Mouse (Mus musculus) intestine, postnatal 0 days (tissue): ENCODE measurements around the gene Clk2. TPM values are rescaled to one million over a fixed set of nuclear protein-coding genes. Genes with fewer than 3 reads are reported as not detected.

Experiments
- ATAC-seq: fragments of 200-750 bp; cut with Nextera tagmentation; 2 replicates; pipeline ENCODE4 v1.8.0; 2017; ENCODE audit warnings: mild to moderate bottlenecking, moderate TSS enrichment, moderate library complexity
- H3K27ac ChIP-seq: fragments of 300-500 bp; sonication (generic); 2 replicates; pipeline ENCODE4 v1.5.1; 2014; ENCODE audit warnings: mild to moderate bottlenecking, low read depth, low read length, moderate library complexity
- H3K27me3 ChIP-seq: fragments of 300-500 bp; sonication (generic); replicated peaks from 2 replicates; pipeline ENCODE4 v1.6.1; 2014; ENCODE audit warnings: low read length, mixed read lengths; ENCODE audit not compliant: control insufficient read depth, insufficient read depth
- H3K36me3 ChIP-seq: fragments of 300-500 bp; sonication (generic); 2 replicates; pipeline ENCODE4 v1.6.1; 2014; ENCODE audit warnings: mild to moderate bottlenecking, moderate library complexity; ENCODE audit not compliant: control insufficient read depth, insufficient read depth
- H3K4me1 ChIP-seq: fragments of 300-500 bp; sonication (generic); replicated peaks from 2 replicates; pipeline ENCODE4 v1.6.1; 2014; ENCODE audit warnings: antibody characterized with exemption, low read length, mixed read lengths; ENCODE audit not compliant: control insufficient read depth, insufficient read depth
- H3K4me2 ChIP-seq: fragments of 300-500 bp; sonication (generic); replicated peaks from 2 replicates; pipeline ENCODE4 v1.6.1; 2014; ENCODE audit warnings: low read depth, mild to moderate bottlenecking, moderate library complexity
- H3K4me3 ChIP-seq: fragments of 300-500 bp; sonication (generic); 2 replicates; pipeline ENCODE4 v1.5.1; 2014; ENCODE audit warnings: low read depth, low read length
- H3K9ac ChIP-seq: fragments of 300-500 bp; sonication (generic); 2 replicates; pipeline ENCODE4 v1.6.1; 2014; ENCODE audit warnings: mild to moderate bottlenecking, low read depth, low read length
- H3K9me3 ChIP-seq: fragments of 300-500 bp; sonication (generic); 2 replicates; pipeline ENCODE4 v1.6.1; 2016; ENCODE audit warnings: mixed run types; ENCODE audit not compliant: control insufficient read depth
- CTCF ChIP-seq: sonication (generic); IDR thresholded peaks from 2 replicates; pipeline ENCODE4 v1.5.1; 2016; ENCODE audit warnings: low read depth, mild to moderate bottlenecking, control low read depth, antibody characterized with exemption, moderate library complexity
- WGBS: fragments of 180-500 bp; shearing (Covaris S2); extraction: QIAGEN DNeasy Blood & Tissue Kit; methylation state at CpG from one replicate; pipeline ENCODE4 v1.1.7; 2014; 5-methylcytosine and 5-hydroxymethylcytosine counted together
- polyA plus RNA-seq: library from polyadenylated mRNA; unstranded; fragments of >200 nt; fragmentation: Nextera tagmentation; extraction: Ambion mirVana; gene quantifications from 2 replicates; pipeline ENCODE4 v1.2.1, GENCODE M21; 2015

Gene Clk2
- polyA plus RNA-seq, 1 experiment from 2014 or later: 8.6 TPM

DNA sequence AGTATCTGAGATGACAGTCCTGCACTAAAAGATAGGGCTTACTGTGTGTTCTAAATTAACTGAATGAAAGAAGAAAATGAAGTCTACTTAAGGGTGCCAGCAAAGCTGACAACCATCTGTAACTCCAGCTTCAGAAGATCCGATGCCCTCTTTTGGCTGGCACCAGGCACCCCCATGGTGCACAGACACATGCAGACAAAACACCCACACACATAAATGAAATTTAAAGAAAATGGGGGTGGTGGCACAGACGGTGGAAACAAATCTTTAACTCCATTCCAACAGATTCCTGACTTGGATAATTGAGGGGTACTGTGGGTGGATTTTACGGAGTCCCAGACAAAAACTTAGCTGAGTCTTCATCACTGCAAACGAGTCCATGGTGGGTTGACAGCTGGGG is 32.8 kb upstream of the Clk2 start:
- Histone ChIP-seq H3K4me1 (peaks cover 3% of the 10 kb centered on the region; the same call in 1 of the 2 replicates), H3K4me3 (no peak overlapping the region), H3K9ac (no peak overlapping the region), H3K27ac (no peak overlapping the region), H3K4me2 (peak overlapping the region; percentile 70), H3K36me3 (no peaks in the 10 kb centered on the region), H3K27me3 (no peaks in the 10 kb centered on the region), H3K9me3 (no peaks in the 10 kb centered on the region)
- WGBS: 60% methylated on average over 4 of the region's 4 CpGs
- no peak for ATAC-seq
- no peak for TF ChIP-seq CTCF

DNA sequence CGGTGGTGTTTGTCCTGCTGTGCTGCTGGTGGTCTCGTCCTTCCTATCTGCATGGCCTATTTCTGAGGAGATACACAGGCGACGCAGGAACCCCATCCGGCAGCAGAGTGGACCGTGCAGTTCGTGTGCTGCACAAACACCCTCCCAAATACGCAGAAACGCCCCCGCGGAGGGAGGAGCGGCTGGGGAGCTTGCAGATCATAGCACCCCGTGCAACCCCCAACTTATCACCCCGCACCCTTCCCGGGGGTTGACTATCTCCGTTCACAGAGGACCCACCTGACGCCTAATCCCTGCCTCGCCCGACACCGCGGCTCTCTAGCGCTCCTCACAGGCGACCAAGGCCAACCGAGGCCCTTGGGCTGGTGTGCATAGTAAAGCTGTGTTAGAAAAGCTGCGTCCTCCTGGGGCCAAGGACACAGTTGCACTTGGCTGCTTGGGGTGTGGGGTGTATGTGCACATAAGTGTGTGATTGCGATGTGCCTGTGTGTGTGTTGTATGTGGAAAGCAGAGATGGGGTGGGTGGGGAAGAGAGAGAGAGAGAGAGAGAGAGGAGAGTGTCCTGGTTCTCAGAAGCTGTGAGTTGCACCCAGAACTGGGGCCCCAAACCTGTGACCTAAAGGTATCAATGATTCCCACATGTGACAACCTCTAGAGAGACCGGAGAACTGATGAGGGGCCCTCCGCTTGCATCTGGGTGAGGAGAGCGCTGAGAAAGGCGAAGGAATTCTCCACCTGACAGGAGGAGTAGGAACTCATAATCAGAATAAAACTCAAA is 32.1 kb upstream of the Clk2 start:
- peak overlapping the region; percentile 31 for H3K4me3 ChIP-seq
- H3K9ac ChIP-seq: peak overlapping the region; percentile 40; the same call in 1 of the 2 replicates
- H3K36me3 ChIP-seq: no peaks in the 10 kb centered on the region
- ATAC-seq: no peak
- H3K4me1 ChIP-seq: peaks cover 3% of the 10 kb centered on the region; the same call in 1 of the 2 replicates
- no peaks in the 10 kb centered on the region for H3K27me3 ChIP-seq
- H3K9me3 ChIP-seq: no peaks in the 10 kb centered on the region
- peak overlapping the region; percentile 70 for H3K4me2 ChIP-seq
- H3K27ac ChIP-seq: peak overlapping the region; percentile 78
- 14% methylated on average over 29 of the region's 30 CpGs for WGBS
- peak; percentile 77 for TF ChIP-seq CTCF

DNA sequence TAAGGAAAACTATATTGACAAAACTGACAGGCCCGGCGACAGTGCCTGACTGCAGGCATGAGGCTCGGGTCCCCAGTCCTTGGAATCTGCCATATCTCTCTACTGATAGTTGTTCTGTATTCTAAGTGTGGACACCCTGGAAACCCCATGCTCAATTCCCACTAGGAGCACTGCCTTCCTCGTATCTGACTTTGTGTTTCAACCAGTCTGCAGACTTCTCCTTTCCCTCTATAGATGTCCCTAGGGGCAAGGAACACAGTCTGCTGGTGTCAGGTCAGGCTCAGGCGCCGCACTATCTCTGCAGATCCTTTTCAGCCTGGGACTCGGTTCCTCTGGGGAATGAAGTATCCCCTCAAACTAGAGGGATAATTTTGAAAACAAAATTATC is 31.5 kb upstream of the Clk2 start:
- ATAC-seq: no peak
- no peak overlapping the region for H3K4me3 ChIP-seq
- WGBS: 47% methylated on average over 7 of the region's 7 CpGs
- peaks cover 3% of the 10 kb centered on the region; the same call in 1 of the 2 replicates for H3K4me1 ChIP-seq
- H3K27me3 ChIP-seq: no peaks in the 10 kb centered on the region
- H3K9ac ChIP-seq: no peak overlapping the region
- H3K36me3 ChIP-seq: no peaks in the 10 kb centered on the region
- H3K9me3 ChIP-seq: no peaks in the 10 kb centered on the region
- H3K4me2 ChIP-seq: peak overlapping the region; percentile 70; the same call in 1 of the 2 replicates
- H3K27ac ChIP-seq: peak overlapping the region; percentile 78
- no peak for TF ChIP-seq CTCF

DNA sequence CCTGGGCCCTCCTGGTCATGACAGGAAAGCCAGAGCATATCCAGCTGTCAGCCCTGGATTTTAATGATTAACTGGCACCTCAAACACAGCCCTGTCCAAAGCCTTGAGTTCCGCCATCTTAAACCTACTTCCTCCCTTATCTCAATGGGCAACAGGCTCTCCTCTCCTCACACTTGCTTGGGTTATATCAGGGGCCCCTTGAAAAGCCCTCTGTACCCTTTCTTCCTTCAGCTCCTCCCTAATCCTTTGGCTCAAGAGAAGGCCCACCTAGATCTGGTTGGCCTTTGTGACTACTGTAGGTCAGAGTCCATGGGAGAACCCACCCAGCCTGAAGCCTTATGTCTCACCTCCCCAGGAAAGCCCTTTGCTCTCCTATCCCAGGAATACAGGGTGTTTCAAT is 30.8 kb upstream of the Clk2 start:
- peak overlapping the region; percentile 70; the same call in 1 of the 2 replicates for H3K4me2 ChIP-seq
- no peaks in the 10 kb centered on the region for H3K9me3 ChIP-seq
- WGBS: 38% methylated on average over 1 of the region's 1 CpGs
- H3K27me3 ChIP-seq: no peaks in the 10 kb centered on the region
- no peak overlapping the region for H3K9ac ChIP-seq
- no peak overlapping the region for H3K4me3 ChIP-seq
- ATAC-seq: peak; percentile 57
- peak overlapping the region; percentile 78 for H3K27ac ChIP-seq
- TF ChIP-seq CTCF: no peak
- peaks cover 6% of the 10 kb centered on the region; the same call in 1 of the 2 replicates for H3K4me1 ChIP-seq
- no peaks in the 10 kb centered on the region for H3K36me3 ChIP-seq

DNA sequence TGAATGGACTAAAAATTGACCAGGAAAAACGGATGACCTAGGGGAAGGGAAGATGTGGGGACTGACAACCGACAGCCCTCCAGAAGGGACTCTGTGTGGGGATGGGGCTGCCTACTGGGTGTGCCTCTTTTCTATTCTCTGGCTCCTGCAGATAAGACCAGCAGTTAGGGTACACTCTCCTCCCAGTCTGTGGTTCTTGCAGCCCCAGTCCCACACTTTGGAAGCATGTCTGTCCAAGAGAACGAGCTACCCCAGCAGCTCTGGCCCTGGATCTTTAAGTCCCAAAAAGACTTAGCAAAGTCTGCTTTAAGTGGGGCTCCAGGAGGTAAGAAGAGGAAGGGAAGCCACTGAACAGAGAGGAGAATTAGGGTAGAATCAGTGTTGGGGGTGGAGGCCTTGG is 28.6 kb upstream of the Clk2 start, which contains the start of gene Pklr:
Gene Pklr, plus strand, starts transcription at position 185 of the 400 bp plus-strand sequence.
- 35% methylated on average over 3 of the region's 3 CpGs for WGBS
- H3K27ac ChIP-seq: peak within 1 kb of the TSS; percentile 60
- no peaks in the 10 kb centered on the region for H3K27me3 ChIP-seq
- no peak for TF ChIP-seq CTCF
- H3K9me3 ChIP-seq: no peaks in the 10 kb centered on the region
- H3K4me2 ChIP-seq: peak within 1 kb of the TSS; percentile 68
- no peak for ATAC-seq
- H3K4me3 ChIP-seq: peak within 1 kb of the TSS; percentile 45
- no peaks in the 10 kb centered on the region for H3K36me3 ChIP-seq
- peaks cover 6% of the 10 kb centered on the region; the same call in 1 of the 2 replicates for H3K4me1 ChIP-seq
- H3K9ac ChIP-seq: peak within 1 kb of the TSS; percentile 40; the same call in 1 of the 2 replicates

DNA sequence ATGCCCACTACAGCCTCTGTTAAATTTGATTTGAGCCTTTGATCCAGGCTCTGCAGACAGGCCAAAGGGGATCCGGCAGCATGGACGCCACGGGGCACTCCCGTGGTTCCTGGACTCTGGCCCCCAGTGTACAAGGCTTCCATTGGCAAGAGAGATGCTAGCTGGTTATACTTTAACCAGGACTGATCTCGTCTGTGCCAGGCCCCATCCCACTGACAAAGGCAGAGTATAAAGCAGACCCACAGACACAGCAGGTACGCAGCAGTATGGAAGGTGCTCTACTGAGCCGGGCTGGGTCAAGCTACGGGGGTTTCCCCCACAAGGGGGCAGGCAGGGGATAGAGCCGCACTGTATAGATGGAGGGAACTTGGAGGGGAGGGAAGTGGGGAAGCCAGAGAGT is 28.2 kb upstream of the Clk2 start:
- Histone ChIP-seq H3K9me3 (no peaks in the 10 kb centered on the region), H3K4me2 (peak overlapping the region; percentile 68), H3K4me1 (peaks cover 6% of the 10 kb centered on the region; the same call in 1 of the 2 replicates), H3K27ac (peak overlapping the region; percentile 60), H3K36me3 (peaks cover 2% of the 10 kb centered on the region; the same call in 1 of the 2 replicates), H3K4me3 (peak overlapping the region; percentile 45), H3K27me3 (no peaks in the 10 kb centered on the region), H3K9ac (no peak overlapping the region)
- peak; percentile 88 for ATAC-seq
- peak; percentile 69 for TF ChIP-seq CTCF
- 13% methylated on average over 9 of the region's 9 CpGs for WGBS
